Mouse (Mus musculus) lung, embryonic 14.5 days (tissue): Measurements from ENCODE around the gene Taar2. TPM values are rescaled to one million over a fixed set of nuclear protein-coding genes. Genes with fewer than 3 reads are reported as not detected.

ENCODE experiments used
- ATAC-seq: fragments of 200-750 bp; cut with Nextera tagmentation; 2 replicates; pipeline ENCODE4 v1.8.0; 2017; ENCODE audit warnings: mild to moderate bottlenecking, moderate TSS enrichment, moderate library complexity; ENCODE audit not compliant: insufficient read depth
- DNase-seq: peaks from one replicate; pipeline ENCODE4 v3.0.0-alpha.2; 2015
- H3K27ac ChIP-seq: fragments of 300-500 bp; sonication (generic); 2 replicates; pipeline ENCODE4 v1.5.1; 2014; ENCODE audit warnings: low read depth, mild to moderate bottlenecking, moderate library complexity
- H3K27me3 ChIP-seq: fragments of 300-500 bp; sonication (generic); 2 replicates; pipeline ENCODE4 v1.6.1; 2014; ENCODE audit warnings: low read length, control low read depth; ENCODE audit not compliant: insufficient read depth
- H3K36me3 ChIP-seq: fragments of 300-500 bp; sonication (generic); 2 replicates; pipeline ENCODE4 v1.6.1; 2014; ENCODE audit warnings: control low read depth; ENCODE audit not compliant: insufficient read depth
- H3K4me1 ChIP-seq: fragments of 300-500 bp; sonication (generic); 2 replicates; pipeline ENCODE4 v1.6.1; 2014; ENCODE audit warnings: antibody characterized with exemption, control low read depth; ENCODE audit not compliant: insufficient read depth
- H3K4me2 ChIP-seq: fragments of 300-500 bp; sonication (generic); 2 replicates; pipeline ENCODE4 v1.6.1; 2014; ENCODE audit warnings: mild to moderate bottlenecking
- H3K4me3 ChIP-seq: fragments of 300-500 bp; sonication (generic); 2 replicates; pipeline ENCODE4 v1.5.1; 2014; ENCODE audit warnings: low read depth, low read length
- H3K9ac ChIP-seq: fragments of 300-500 bp; sonication (generic); 2 replicates; pipeline ENCODE4 v1.6.1; 2014
- H3K9me3 ChIP-seq: fragments of 300-500 bp; sonication (generic); 2 replicates; pipeline ENCODE4 v1.6.1; 2016; ENCODE audit warnings: low read depth, low read length, control low read depth
- CTCF ChIP-seq: IDR thresholded peaks from 2 replicates; pipeline ENCODE4 v1.5.1; 2016; ENCODE audit warnings: antibody characterized with exemption, low read depth
- WGBS: fragments of 180-500 bp; shearing (Covaris S2); extraction: QIAGEN DNeasy Blood & Tissue Kit; methylation state at CpG from one replicate; pipeline ENCODE4 v1.1.7; 2014; 5-methylcytosine and 5-hydroxymethylcytosine counted together
- polyA plus RNA-seq: library from polyadenylated mRNA; unstranded; fragments of >200 nt; fragmentation: Nextera tagmentation; extraction: Ambion mirVana; gene quantifications from 2 replicates; pipeline ENCODE4 v1.2.1, GENCODE M21; 2014

Gene Taar2
- polyA plus RNA-seq, 1 experiment from 2014 or later, result not detected

DNA sequence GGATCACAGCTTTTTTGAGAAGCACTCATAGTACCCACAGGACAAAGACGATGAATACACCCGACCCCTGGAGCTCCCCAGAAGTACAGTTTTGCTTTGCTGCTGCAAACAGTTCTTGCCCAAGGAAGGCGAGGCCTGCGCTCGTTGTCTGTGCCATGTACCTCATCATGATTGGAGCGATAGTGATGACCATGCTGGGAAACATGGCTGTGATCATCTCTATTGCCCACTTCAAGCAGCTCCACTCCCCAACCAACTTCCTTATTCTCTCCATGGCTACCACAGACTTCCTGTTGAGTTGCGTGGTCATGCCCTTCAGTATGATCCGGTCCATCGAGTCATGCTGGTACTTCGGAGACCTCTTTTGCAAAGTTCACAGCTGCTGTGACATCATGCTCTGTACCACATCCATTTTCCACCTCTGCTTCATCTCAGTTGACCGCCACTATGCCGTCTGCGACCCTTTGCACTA, 22.1 kb downstream of the Taar2 start, which contains the start of gene Taar4:
Gene Taar4, plus strand, starts transcription at position 51 of the 472 bp plus-strand sequence.
- 96% methylated on average over 13 of the region's 13 CpGs for WGBS
- DNase-seq (no peak), ATAC-seq (no peak)
- Histone ChIP-seq H3K4me2 (no peak within 1 kb of the TSS), H3K9ac (no peak within 1 kb of the TSS), H3K27ac (no peak within 1 kb of the TSS), H3K9me3 (no peaks in the 10 kb centered on the region), H3K36me3 (no peaks in the 10 kb centered on the region), H3K27me3 (no peaks in the 10 kb centered on the region), H3K4me1 (no peaks in the 10 kb centered on the region), H3K4me3 (no peak within 1 kb of the TSS)
- no peak for TF ChIP-seq CTCF

- TF ChIP-seq CTCF, result no peak
- no peaks in the 10 kb centered on the region for H3K27me3 ChIP-seq
- no peaks in the 10 kb centered on the region for H3K4me1 ChIP-seq
- ATAC-seq, result peak; percentile 28; the same call in 1 of the 2 replicates
- H3K4me2 ChIP-seq, result no peak overlapping the region
- 22% methylated on average over 3 of the region's 3 CpGs for WGBS
- no peak overlapping the region for H3K27ac ChIP-seq
- H3K9me3 ChIP-seq, result no peaks in the 10 kb centered on the region
- peak; percentile 74 for DNase-seq
- no peaks in the 10 kb centered on the region for H3K36me3 ChIP-seq
- H3K4me3 ChIP-seq, result no peak overlapping the region
- H3K9ac ChIP-seq, result no peak overlapping the region
Observed at GRCm38 (mm10) chr10:23963444-23963843, 25.1 kb downstream of the Taar2 start.

DNA sequence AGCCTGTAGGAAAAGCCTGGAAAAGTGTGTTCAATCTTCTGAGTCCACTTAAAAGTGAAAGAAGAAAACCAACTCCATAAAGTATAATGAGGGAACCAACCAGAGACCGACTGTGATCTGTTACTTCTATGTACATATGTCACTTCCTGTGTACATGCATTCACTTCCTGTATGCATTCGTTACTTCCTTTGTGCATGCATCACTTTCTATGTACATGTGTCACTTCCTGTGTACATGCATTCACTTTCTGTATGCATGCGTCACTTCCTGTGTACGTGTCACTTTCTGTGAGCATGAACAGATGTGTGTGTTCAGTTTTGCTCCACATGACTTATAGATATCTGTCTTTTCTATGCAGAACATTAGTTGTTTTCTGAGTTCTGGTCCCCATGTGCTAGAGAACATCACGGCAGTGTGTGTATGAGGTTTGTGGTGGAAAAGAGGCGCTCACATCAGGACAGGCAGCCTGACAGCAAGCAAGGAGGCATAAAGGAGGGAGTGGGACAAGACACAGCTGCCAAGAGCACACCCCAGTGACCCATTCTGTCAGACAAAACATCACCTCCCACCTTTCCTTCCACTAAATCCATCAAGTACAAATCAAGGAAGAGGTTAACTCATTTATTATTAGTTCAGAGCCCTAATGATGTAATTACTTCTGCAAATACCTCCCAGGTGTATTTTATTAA, 26.7 kb downstream of the Taar2 start:
- TF ChIP-seq CTCF, result no peak
- Histone ChIP-seq H3K36me3 (no peaks in the 10 kb centered on the region), H3K4me2 (no peak overlapping the region), H3K9ac (no peak overlapping the region), H3K27ac (no peak overlapping the region), H3K4me3 (no peak overlapping the region), H3K27me3 (no peaks in the 10 kb centered on the region), H3K9me3 (no peaks in the 10 kb centered on the region), H3K4me1 (no peaks in the 10 kb centered on the region)
- peak; percentile 12 for DNase-seq
- 66% methylated on average over 6 of the region's 6 CpGs for WGBS
- no peak for ATAC-seq

DNA sequence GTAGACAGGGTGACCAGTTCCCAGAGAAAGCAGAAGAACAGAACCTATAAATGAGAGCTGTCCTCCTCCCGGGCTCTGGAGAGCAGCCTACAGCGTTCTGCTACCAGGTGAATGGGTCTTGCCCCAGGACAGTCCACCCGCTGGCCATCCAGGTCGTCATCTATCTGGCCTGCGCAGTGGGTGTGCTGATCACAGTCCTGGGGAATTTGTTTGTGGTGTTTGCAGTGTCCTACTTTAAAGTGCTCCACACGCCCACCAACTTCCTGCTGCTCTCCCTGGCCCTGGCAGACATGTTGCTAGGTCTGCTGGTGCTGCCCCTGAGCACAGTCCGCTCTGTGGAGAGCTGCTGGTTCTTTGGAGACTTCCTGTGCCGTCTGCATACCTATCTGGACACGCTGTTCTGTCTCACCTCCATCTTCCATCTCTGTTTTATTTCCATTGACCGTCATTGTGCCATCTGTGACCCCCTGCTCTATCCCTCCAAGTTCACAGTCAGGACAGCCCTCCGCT, 32.3 kb downstream of the Taar2 start, which contains the start of gene Taar5:
Gene Taar5, plus strand, starts transcription at position 51 of the 510 bp plus-strand sequence.
- ATAC-seq (no peak), DNase-seq (no peak)

DNA sequence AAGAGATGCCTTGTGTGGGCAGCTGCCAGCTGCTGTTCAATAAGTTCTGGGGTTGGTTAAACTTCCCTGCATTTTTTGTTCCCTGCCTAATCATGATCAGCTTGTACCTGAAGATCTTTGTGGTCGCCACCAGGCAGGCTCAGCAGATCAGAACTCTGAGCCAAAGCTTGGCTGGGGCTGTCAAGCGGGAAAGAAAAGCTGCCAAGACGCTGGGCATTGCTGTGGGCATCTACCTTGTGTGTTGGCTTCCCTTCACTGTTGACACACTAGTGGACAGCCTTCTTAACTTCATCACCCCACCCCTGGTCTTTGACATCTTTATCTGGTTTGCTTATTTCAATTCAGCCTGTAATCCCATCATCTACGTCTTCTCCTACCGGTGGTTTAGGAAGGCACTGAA, 32.9 kb downstream of the Taar2 start:
- TF ChIP-seq CTCF, result no peak
- 79% methylated on average over 5 of the region's 5 CpGs for WGBS
- no peak for ATAC-seq

More for the DNA sequence above, 32.3 kb downstream of the Taar2 start, which contains the start of gene Taar5:
- Histone ChIP-seq H3K36me3 (no peaks in the 10 kb centered on the region), H3K27me3 (no peaks in the 10 kb centered on the region), H3K4me1 (no peaks in the 10 kb centered on the region), H3K4me2 (no peak within 1 kb of the TSS), H3K4me3 (no peak within 1 kb of the TSS), H3K9me3 (no peaks in the 10 kb centered on the region), H3K9ac (no peak within 1 kb of the TSS), H3K27ac (no peak within 1 kb of the TSS)
- TF ChIP-seq CTCF, result no peak
- WGBS, result 83% methylated on average over 11 of the region's 11 CpGs

GRCm38 (mm10) chr10:23977958-23978357, 39.6 kb downstream of the Taar2 start:
- Histone ChIP-seq H3K4me3 (no peak overlapping the region), H3K9ac (no peak overlapping the region), H3K27me3 (no peaks in the 10 kb centered on the region), H3K4me2 (no peak overlapping the region), H3K27ac (no peak overlapping the region), H3K4me1 (no peaks in the 10 kb centered on the region), H3K9me3 (no peaks in the 10 kb centered on the region), H3K36me3 (no peaks in the 10 kb centered on the region)
- WGBS, result 54% methylated on average over 4 of the region's 4 CpGs
- TF ChIP-seq CTCF, result no peak
- DNase-seq, result no peak
- no peak for ATAC-seq

More for the DNA sequence above, 32.9 kb downstream of the Taar2 start:
- Histone ChIP-seq H3K27me3 (no peaks in the 10 kb centered on the region), H3K36me3 (no peaks in the 10 kb centered on the region), H3K9me3 (no peaks in the 10 kb centered on the region), H3K4me3 (no peak overlapping the region), H3K27ac (no peak overlapping the region), H3K4me2 (no peak overlapping the region), H3K4me1 (no peaks in the 10 kb centered on the region), H3K9ac (no peak overlapping the region)
- no peak for DNase-seq

DNA sequence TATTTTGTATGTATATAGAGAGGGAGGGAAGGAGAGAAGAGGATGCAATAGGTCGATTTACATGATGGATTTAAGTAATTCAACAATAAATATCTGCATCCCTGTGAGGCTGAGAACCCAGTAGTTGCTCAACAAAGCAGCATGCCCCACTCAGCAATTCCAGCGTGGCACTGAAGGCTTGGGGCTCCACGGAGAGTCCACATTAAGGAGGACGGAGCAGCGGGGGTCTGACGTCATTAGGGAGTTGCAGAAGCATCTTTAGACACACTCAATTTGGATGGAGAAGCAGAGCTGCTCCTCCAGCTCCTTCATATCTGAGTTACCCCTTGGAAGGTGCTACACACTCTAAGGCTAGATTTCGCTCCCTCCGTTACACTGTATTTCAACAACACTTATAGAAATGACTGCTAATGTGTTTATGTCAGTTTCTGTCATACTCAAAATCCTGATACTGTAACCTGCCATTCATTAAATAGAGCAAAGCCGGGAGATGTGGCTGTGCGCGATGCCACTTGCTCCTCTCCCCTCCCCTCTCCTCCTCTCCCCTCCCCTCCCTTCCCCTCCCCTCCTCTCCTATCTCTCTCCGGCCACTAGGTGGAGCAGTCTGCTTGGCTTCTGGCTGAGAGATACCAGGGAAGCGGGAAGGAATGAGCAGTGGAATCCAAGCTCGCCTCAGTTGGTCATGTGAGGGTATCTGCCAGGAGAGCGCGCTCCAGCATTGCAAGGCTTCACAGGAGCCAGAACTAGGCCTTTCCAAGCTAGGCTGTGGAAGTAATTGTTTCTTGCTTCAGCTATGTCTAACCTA, 40.7 kb downstream of the Taar2 start:
- ATAC-seq (peak; percentile 85), DNase-seq (peak; percentile 86)
- H3K4me3 ChIP-seq, result no peak overlapping the region
- WGBS, result 33% methylated on average over 16 of the region's 16 CpGs
- no peaks in the 10 kb centered on the region for H3K4me1 ChIP-seq
- TF ChIP-seq CTCF, result peak; percentile 92
- H3K4me2 ChIP-seq, result no peak overlapping the region
- H3K27ac ChIP-seq, result no peak overlapping the region
- H3K36me3 ChIP-seq, result no peaks in the 10 kb centered on the region
- H3K9ac ChIP-seq, result no peak overlapping the region
- no peaks in the 10 kb centered on the region for H3K9me3 ChIP-seq
- H3K27me3 ChIP-seq, result no peaks in the 10 kb centered on the region
